Mouse (Mus musculus) heart, adult 9 months (tissue): ENCODE data around the gene Cabin1.

Experiments
- DNase-seq, 2 experiments: peaks; one replicate each; pipeline ENCODE4 v3.0.0; 2022; ENCODE audit warnings: low spot score in 2 of 2

The Cabin1 gene

DNA sequence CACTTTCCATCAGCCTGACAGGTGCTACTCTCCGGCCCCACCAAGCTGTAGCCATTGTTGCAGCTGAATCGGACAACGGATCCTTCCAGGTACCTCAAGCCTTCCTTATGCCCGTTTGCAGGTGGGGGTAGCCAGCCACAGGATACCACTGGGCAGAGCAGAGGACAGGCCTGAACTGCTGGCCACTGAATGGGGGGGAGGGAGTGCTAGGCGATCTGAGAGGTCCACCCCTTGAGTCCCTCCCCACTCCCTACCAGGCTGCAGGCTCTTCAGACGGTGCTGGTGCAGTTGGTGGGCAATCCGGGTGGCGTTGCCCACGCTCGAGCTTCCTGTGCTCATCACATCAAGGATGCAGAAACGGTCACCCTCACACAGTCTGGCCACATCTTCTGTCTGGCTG is 126.4 kb downstream of the Cabin1 start:
- DNase-seq, result no peak

DNA sequence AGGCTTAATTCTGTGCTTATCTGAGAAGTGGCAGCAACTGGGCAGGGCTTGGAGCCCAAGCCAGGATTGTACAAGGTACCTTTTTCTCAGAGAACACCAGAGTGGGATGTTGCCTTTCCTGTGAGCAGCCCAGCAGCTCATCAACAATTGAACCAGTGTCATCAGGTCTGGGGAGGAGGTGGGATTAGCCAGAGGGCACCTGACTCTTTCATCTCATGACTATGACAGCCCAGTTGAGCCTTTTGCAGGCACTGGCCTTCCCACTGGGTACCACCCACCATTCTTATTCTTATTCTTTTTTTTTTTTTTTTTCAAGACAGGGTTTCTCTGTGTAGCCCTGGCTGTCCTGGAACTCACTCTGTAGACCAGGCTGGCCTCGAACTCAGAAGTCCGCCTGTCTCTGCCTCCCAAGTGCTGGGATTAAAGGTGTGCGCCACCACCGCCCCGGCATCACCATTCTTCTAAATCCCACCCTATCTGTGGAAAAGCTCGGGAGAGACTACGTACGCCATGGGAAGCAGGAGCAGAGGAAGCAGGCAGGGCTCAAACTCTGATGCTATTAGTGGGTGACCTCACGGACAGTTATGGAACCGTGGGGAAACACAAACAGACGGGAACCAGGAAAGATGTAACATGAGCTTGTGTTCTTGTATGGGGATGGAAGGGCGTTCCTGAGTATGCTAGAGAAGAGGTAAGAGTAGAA is 127.9 kb downstream of the Cabin1 start:
- DNase-seq, result no peak

DNA sequence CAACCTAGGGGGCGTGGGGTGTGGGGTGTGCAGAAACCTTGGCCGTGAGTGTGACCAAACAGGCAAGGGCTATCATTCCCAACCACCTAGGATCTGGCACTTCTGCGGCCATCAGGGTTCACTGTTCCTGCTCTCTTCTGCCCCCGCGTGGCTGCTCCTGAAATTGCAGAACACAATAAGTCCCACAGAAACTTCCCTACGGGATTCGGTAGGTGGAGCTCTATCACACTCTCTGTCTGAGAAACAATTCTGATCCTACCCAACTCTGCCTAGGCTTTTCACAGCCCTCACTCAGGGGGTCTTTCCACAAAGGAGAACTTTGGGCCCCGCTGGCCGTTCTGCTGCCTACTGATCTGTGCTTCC is 128.5 kb downstream of the Cabin1 start:
- peak; percentile 70 to 91 for DNase-seq

DNA sequence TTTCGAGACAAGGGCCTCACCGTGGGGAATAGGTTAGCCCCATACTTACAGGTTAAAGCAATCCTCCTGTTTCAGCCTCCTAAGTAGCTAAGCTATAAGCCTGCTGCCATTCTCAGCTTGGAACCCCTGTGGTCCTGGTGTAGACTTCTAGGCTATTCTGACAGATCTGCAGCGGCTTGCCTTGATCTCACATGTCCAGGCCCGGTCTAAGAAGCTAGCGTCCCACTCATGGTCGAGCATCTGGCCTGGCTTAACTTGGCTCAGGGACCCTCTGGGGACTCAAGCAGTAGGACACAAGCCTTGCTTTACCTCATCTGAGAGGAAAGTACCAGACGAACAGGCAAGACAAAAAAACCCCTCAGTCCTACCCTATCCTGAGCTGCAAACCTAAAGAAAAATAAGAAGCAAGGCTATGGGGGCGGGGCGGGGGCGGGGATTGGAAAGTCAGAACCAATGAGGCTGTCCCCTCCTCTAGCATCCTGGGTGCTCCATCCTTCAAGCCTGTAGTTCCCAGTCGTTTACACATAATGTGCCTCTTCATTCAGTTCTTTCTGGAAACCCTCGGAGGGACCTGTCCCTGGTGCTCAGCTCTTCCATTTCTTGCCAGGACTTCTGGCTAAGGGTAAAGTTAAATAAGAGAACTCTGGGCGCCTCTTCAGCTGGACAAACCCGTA is 129.0 kb downstream of the Cabin1 start:
- DNase-seq, result no peak

DNA sequence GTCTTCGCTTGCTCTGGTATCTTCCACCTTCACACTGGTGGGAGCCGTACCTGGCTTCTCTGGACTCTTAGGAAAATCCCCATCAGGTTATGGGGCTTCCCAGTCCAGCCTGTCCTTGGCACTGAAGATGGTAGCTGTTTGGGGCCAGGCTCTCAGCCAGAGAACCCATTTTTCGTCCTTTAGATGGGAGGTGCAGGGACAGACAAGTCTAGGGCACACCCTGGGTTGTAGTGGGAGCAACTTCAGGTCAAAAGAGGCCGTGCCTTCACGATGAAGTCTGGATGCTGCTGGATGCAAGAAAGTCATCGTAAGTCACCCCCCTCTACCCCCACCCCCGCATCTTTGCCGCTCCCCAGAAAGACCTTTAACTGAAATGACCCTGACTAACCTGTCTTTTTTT is 129.5 kb downstream of the Cabin1 start:
- DNase-seq, result no peak

DNA sequence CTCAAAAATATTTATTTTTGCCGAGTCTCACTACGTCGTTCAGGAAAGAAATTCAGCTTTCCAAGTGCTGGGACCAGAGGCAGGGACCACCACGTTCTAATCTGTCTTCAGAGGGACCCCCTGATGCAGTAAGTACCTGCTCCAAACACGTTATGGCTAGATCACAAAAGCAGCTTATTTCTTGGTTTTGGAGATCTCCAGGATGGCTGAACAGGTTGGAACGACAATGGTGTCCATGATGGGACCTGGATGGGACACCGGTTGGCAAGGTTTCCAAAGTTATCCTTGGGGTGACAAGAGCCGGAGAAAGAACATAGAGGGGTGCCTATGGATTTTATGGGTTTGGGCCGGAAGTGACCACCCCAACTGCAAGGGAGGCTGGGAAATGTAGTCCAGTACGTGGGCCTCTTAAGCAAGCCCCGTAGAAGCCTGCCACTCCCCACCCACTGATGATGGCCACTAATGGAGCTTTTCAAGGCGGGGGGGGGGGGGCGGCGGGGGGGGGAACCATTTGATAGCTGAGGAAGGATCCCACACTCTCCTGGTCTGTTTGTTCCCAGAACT is 130.5 kb downstream of the Cabin1 start:
- DNase-seq, result no peak

DNA sequence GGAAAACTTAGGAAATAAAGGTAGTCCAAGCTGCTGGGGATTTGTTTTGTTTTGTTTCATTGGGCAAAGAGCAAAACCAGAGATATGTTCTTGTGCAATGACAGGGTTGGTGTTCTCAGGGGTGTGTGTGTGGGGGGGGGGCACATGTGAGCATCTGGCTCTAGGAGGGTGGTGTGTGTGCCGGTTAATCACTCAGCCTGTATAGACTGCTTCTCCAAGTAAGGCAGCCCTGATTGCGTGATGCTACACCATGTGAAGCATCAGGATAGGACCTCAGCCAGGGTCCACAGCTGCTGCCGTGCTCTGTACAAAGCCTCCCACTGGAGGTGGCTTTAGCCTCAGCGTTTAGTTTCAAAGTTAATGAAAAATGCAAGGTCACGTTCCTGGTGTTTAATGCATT is 131.1 kb downstream of the Cabin1 start:
- peak in 1 of 2 experiments; percentile 51 for DNase-seq

DNA sequence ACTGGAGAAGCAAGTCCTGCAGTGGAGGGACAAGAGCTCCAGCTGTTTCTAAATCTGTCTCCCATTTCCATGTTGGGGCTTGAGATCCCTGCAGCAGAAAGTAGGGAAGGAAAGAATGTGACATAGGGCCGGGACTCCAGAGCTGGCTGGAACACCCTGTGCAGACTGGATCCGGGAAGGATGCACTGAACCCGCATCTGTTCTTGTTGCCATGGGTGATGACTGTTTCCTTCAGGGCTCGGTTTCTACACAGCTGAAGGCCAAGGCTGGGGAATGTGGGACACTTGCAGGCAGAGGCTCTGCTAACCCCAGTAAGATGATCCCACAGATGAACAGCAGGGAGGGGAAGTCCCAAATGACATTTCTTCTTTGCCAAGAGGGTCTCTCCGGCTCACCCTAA is 131.5 kb downstream of the Cabin1 start:
- DNase-seq, result peak; percentile 81 to 89

DNA sequence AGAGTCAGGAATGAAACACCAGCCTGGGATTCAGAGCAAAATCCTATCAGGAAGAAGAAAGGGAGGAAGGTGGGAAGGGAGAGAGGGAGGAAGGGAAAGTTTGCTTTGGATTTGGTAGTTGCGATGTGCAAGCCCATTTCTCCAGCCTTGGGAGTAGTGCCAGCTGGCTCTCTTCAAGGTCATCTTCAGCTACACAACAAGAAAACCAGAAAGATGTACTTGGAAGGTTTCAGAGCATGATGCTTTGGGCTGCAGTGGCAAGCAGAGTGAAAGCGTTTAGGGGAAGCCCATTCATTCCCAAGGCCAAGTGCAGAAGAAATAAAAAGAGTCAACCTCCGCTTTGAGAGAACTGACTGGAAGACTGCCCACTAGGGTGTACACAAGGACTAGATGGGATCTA is 136.7 kb downstream of the Cabin1 start:
- peak in 1 of 2 experiments; percentile 35 for DNase-seq

DNA sequence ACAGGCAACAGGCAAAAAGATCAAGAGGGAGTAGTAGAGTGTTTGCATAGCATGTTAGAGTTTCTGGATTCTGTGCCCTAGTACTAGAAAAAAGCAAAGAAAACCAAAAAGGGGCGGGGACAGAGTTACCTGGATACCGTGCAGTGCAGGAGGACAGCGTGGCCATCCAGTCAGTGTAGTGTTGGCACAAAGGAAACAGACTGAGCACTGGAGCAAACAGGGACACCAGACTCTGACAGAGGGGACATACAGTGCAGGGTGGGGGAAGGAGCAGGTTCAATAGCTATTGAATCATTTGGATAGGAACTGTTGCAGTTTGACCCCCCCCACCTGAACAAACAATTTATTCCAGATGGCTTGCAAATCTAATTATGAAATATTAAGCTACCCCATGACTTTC is 137.2 kb downstream of the Cabin1 start:
- no peak for DNase-seq

DNA sequence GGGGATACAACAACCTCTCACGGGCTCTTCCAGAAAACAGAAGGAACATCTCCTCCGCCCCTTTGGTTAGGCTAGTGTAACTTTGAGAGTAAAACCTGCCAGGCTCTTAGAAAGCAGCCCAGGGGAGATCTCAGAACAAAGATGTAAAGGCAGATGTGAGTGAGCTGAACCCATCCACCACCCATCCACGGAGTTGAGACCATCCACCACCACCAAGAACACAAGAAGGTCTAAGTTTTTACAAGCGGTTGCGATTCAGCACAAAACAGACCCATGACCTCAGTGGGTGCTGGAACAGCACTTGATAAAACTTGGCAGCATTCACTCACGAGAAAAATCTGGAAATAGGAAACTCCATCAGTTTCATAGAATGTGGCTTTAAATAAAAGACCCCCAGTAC is 138.2 kb downstream of the Cabin1 start:
- no peak for DNase-seq

DNA sequence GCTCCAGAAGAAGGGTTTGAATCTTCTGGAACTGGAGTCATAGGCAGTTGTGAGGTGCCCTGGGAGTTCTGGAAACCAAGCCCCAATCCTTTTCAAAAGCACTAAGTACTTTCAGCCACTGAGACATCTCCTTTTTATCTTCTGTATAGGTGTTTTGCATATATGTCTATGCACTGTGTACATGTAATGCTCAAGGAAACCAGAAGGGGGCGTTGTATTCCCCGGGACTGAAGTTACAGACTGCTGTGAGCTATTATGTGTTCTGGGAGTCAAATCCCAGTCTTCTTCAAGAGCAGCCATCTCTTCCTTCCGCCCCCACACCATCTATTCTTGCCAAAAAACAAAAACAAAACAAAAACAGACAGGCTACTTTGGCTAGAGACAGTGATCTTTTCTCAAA is 143.3 kb downstream of the Cabin1 start:
- no peak for DNase-seq

DNA sequence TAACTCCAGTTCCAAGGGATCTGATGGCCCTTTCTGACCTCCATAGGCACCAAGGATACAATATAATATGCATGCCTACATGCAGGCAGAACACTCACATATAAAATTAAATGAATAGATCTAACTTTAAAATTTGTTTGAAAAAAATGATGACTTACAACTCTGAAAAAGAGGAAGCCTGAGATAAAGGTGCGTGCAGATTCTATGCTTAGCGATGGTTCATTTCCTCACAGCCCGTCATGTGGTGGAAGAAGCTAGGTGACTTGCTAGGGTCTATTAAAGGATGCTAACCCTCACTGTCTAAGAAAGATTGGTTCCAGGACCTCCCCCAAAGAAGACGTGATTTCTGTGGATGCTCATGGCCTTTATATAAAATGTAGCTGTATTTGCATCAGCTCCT is 148.1 kb downstream of the Cabin1 start:
- no peak for DNase-seq

DNA sequence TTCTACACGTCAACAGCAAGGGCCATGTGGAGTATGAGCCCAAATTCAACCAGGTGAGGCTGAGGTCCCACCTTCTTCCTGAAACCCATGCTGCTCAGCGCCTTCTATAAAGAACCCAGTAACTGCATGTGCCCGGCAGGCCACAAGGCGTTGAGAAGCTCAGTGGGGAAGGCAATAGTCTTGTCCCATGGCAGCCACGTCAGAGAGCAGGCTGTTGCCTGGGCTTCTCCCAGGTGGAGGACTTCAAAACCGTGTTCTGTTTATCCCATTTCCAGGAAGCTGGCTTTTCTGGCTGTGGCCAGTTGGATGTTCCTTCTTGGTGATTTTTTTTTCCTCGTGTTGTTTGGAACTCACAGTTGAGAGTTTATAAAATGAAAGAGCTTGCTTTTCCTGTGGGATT is 153.7 kb downstream of the Cabin1 start:
- no peak for DNase-seq

DNA sequence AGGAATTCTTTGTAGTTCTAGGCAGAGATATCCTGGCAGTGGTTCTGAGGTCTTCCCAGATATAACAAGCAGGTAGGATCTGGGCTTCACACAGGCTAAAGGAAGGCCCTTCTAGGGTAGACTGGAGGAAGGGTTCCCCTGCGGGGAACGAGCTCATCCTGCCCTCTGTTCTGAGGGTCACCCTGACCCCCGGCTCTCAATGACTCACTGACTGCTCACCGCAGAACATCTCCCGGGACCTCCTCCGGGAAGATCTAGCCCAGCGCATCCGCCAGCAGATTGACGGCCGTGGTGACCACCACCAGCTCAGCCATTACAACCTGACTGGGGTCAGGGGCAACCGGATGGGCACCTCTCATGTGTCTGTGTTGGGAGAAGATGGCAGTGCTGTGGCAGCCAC is 155.2 kb downstream of the Cabin1 start:
- DNase-seq, result no peak

DNA sequence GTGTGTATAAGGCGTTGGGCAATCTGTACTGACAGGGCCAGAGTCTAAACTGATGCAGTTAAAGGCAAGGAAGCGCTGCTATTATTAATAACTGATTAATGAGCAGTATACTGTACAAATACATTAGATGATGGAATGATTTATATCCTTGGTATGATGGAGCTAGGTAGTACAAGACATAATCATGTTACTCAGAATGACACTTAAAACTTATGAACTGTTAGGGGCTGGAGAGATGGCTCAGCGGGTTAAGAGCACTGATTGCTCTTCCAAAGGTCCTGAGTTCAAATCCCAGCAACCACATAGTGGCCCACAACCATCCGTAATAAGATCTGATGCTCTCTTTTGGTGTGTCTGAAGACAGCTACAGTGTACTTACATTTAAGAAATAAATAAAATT is 156.9 kb downstream of the Cabin1 start:
- no peak for DNase-seq

DNA sequence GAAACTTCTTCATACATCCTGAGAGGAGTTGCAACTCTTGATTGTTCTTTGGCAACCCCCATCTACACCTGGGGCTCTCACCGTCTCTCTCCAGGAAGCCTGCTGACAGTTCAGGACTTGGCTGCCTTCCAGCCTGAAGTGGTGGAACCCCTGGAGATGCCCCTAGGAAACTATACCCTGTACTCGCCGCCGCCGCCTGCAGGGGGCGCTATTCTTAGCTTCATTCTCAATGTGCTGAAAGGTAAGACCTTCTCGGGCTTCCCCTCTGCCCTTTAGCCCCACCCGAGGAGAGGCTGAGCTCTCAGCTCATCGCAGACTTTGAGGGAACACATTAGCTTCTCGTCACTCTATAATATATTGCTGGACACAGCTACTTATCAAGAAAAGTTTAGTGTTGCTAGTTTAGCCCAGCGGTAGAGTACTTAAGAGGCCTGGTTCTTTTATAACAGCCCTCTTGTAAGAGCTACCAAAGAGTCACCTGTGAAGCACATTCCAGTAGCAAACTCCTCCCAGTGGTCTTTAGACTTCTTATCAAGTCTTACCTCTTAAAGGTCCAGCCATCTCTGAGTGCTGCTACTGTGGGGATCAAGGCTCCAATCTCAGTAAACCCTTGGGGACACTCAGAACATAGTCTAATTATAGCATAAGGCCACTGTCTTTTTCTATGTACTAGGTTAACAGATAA is 158.8 kb downstream of the Cabin1 start:
- no peak for DNase-seq

DNA sequence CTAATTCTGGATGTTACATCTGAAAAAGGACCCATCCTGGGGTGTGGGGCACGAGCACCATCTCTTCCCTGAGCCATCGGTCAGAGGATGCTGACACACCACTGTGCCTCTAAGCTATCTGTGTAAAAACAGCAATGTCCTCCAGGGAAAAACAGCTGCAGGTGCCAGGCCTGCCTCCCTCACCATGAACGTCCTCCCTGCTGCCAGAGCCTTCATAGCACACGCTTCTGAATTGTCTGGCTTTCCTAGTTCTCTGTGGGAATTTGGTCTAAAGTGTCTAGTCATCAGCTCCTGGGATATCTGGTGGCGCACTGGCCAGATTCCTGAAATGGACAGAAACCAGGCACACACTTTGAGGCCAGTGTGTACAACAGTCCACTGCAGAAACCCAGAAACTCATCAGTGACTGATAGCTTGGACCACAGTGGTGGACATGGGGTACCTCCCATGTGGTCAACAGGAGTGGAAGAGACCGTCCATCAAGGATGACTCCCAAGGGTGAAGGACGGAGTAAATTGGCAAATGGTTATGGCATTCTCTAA is 163.9 kb downstream of the Cabin1 start:
- DNase-seq, result peak in 1 of 2 experiments; percentile 28
